Mouse (Mus musculus) cortical plate, adult 2 months (tissue): ENCODE data around the gene Arhgef15.

Source experiments
- CTCF ChIP-seq: fragments of 200-500 bp; IDR thresholded peaks from 2 replicates; pipeline ENCODE4 v1.5.1; 2011; ENCODE audit warnings: mild to moderate bottlenecking, control low read depth, low read length; ENCODE audit not compliant: insufficient read depth; ENCODE audit errors: extremely low read depth
- POLR2A ChIP-seq: fragments of 200-500 bp; IDR thresholded peaks from 2 replicates; pipeline ENCODE4 v1.6.1; 2011; ENCODE audit warnings: mild to moderate bottlenecking, low read length, control low read depth; ENCODE audit not compliant: insufficient read depth; ENCODE audit errors: extremely low read depth

DNA sequence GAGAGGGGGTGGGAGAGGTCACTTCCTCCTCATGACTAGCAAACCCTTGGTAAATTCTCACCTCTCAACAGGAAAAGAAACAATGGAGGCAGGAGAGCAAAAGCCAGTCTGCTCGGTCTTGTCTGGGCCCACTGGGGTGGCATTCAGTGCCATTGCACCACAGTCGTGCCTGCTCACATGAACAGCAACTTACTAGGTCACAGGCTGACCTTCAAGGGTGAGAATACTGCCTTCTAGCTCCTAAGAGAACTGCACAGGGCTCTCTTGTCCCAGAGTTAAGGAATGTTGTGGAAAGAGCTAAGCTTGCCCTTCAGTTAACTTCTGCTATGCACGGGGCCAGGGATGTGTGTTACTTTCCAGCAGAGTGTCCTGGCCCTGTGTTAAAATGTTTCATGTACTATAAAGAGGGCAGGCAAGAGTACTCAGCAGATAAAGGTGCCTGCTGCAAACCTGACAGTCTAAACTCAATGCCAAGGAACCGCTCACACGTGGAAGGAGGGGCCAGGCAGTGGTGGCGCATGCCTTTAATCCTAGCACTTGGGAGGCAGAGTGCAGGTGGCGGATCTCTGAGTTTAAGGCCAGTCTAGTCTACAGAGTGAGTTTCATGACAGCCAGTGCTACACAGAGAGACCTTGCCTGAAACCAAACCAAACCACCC lies 48.3 kb downstream of the Arhgef15 start:
- TF ChIP-seq CTCF (no peak), POLR2A (no peak)
